ENCODE assay signal across 8 mouse cellular contexts in the genomic region with DNA sequence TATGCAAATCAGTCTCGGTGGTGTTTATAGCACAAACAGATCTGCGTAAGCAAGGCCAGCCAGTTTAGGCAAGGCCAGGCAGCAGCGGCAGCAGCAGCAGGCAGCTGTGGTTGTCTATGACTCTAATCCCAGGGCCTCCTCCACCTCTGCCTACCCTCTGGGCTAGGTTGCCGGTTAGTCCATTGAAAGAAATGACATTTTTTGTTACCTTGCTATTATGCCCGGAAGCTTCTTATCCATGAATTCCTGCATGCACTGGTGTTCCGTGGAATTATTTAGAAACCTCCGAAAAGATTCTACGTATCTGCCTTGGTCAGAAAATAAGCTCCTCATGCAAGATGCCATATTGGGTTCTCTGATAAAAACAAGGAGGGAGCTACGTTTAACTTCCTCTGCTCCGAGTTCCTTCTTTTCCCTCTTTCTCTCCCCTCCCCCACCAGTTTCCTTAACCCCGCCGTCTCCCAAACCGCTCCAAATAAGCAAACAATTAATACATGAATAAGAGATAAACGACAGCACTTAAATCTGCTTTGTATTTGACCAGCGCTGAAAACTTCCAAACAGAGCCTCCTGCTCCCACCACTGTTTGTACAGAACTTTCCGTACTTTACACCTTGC. TPM values are rescaled to one million over a fixed set of nuclear protein-coding genes. Genes with fewer than 3 reads are reported as not detected.
DNase-seq lines count a peak whose midpoint lies in the region; ATAC-seq and TF ChIP-seq lines count a peak whose summit lies in the region.

No protein-coding gene starts in this region.

- H3K36me3 ChIP-seq in embryonic facial prominence, embryonic 15.5 days = no peaks in the 10 kb centered on the region
- no peaks in the 10 kb centered on the region for H3K36me3 ChIP-seq in heart, embryonic 11.5 days (ENCODE audit: control insufficient read depth, insufficient read depth, low read length)
- no peaks in the 10 kb centered on the region for H3K36me3 ChIP-seq in kidney, embryonic 15.5 days
- H3K36me3 ChIP-seq in limb, embryonic 12.5 days = no peaks in the 10 kb centered on the region
- no peaks in the 10 kb centered on the region for H3K36me3 ChIP-seq in midbrain, embryonic 13.5 days
- H3K36me3 ChIP-seq in stomach, embryonic 16.5 days (ENCODE audit: control insufficient read depth, insufficient read depth, low read length) = no peaks in the 10 kb centered on the region

- H3K4me1 ChIP-seq in bone marrow macrophage, adult 2 months (ENCODE audit: control insufficient read depth, insufficient read depth, low read length) = no peaks in the 10 kb centered on the region
- no peaks in the 10 kb centered on the region for H3K4me1 ChIP-seq in embryonic facial prominence, embryonic 15.5 days
- no peaks in the 10 kb centered on the region for H3K4me1 ChIP-seq in heart, embryonic 11.5 days (ENCODE audit: control insufficient read depth, insufficient read depth, low read length)
- H3K4me1 ChIP-seq in kidney, embryonic 15.5 days = 0 out of 2 replicates have a peak, but pooled peaks cover 3% of the 10 kb centered on the region
- H3K4me1 ChIP-seq in limb, embryonic 12.5 days (replicated peaks) = peaks cover 4% of the 10 kb centered on the region; the same call in 1 of the 2 replicates
- peaks cover 14% of the 10 kb centered on the region for H3K4me1 ChIP-seq in midbrain, embryonic 13.5 days (replicated peaks)
- 0 out of 2 replicates have a peak, but pooled peaks cover 2% of the 10 kb centered on the region for H3K4me1 ChIP-seq in stomach, embryonic 16.5 days (ENCODE audit: control insufficient read depth, insufficient read depth, low read length)

- H3K27ac ChIP-seq in bone marrow macrophage, adult 2 months (ENCODE audit: insufficient read depth, low read depth, low read length) = peak overlapping the region; percentile 1; the same call in 1 of the 2 replicates
- no peak overlapping the region for H3K27ac ChIP-seq in embryonic facial prominence, embryonic 15.5 days (replicated peaks)
- H3K27ac ChIP-seq in heart, embryonic 11.5 days (ENCODE audit: low read depth, low read length) = no peak overlapping the region
- H3K27ac ChIP-seq in kidney, embryonic 15.5 days = no peak overlapping the region
- H3K27ac ChIP-seq in limb, embryonic 12.5 days = no peak overlapping the region
- H3K27ac ChIP-seq in midbrain, embryonic 13.5 days = no peak overlapping the region
- H3K27ac ChIP-seq in stomach, embryonic 16.5 days (ENCODE audit: low read length) = no peak overlapping the region

- H3K4me2 ChIP-seq in embryonic facial prominence, embryonic 15.5 days (replicated peaks) = peak overlapping the region; percentile 49
- H3K4me2 ChIP-seq in heart, embryonic 11.5 days = peak overlapping the region; percentile 61
- H3K4me2 ChIP-seq in kidney, embryonic 15.5 days = peak overlapping the region; percentile 58
- peak overlapping the region; percentile 56 for H3K4me2 ChIP-seq in limb, embryonic 12.5 days
- peak overlapping the region; percentile 53 for H3K4me2 ChIP-seq in midbrain, embryonic 13.5 days (replicated peaks)
- H3K4me2 ChIP-seq in stomach, embryonic 16.5 days (ENCODE audit: low read depth, low read length) = peak overlapping the region; percentile 58

- 10% methylated on average over 16 of the region's 16 CpGs for WGBS in embryonic facial prominence, embryonic 15.5 days
- 16% methylated on average over 16 of the region's 16 CpGs for WGBS in heart, embryonic 11.5 days (ENCODE audit: insufficient replicate concordance)
- 14% methylated on average over 16 of the region's 16 CpGs for WGBS in kidney, embryonic 15.5 days
- WGBS in limb, embryonic 12.5 days = 15% methylated on average over 16 of the region's 16 CpGs
- WGBS in midbrain, embryonic 13.5 days = 7% methylated on average over 16 of the region's 16 CpGs
- 7% methylated on average over 16 of the region's 16 CpGs for WGBS in stomach, embryonic 16.5 days

- peak overlapping the region; percentile 38 for H3K4me3 ChIP-seq in bone marrow macrophage, adult 2 months (ENCODE audit: insufficient read depth, low read length)
- H3K4me3 ChIP-seq in embryonic facial prominence, embryonic 15.5 days (replicated peaks) = peak overlapping the region; percentile 38
- peak overlapping the region; percentile 39 for H3K4me3 ChIP-seq in heart, embryonic 11.5 days (ENCODE audit: low read depth, low read length)
- peak overlapping the region; percentile 40 for H3K4me3 ChIP-seq in kidney, embryonic 15.5 days (replicated peaks)
- peak overlapping the region; percentile 34 for H3K4me3 ChIP-seq in limb, embryonic 12.5 days (replicated peaks)
- peak overlapping the region; percentile 42 for H3K4me3 ChIP-seq in midbrain, embryonic 13.5 days (replicated peaks)
- H3K4me3 ChIP-seq in stomach, embryonic 16.5 days (replicated peaks; ENCODE audit: low read length) = peak overlapping the region; percentile 46

- no peak for TF ChIP-seq CTCF in bone marrow macrophage, adult 2 months (IDR thresholded peaks at IDR 0.05; ENCODE audit: low read depth, low read length)

- no peaks in the 10 kb centered on the region for H3K27me3 ChIP-seq in embryonic facial prominence, embryonic 15.5 days
- H3K27me3 ChIP-seq in heart, embryonic 11.5 days (ENCODE audit: control insufficient read depth, insufficient read depth, low read length) = no peaks in the 10 kb centered on the region
- no peaks in the 10 kb centered on the region for H3K27me3 ChIP-seq in kidney, embryonic 15.5 days
- no peaks in the 10 kb centered on the region for H3K27me3 ChIP-seq in limb, embryonic 12.5 days
- H3K27me3 ChIP-seq in midbrain, embryonic 13.5 days = no peaks in the 10 kb centered on the region
- no peaks in the 10 kb centered on the region for H3K27me3 ChIP-seq in stomach, embryonic 16.5 days (ENCODE audit: control insufficient read depth, insufficient read depth, low read length)

- DNase-seq in MN1 (ENCODE audit: low spot score) = no peak

- no peak for TF ChIP-seq POLR2A in bone marrow macrophage, adult 2 months (IDR thresholded peaks at IDR 0.05; ENCODE audit: borderline replicate concordance, low read depth, low read length)

- no peak for ATAC-seq in embryonic facial prominence, embryonic 15.5 days (ENCODE audit: insufficient number of reproducible peaks, low FRiP score, low TSS enrichment, low read depth)
- ATAC-seq in heart, embryonic 11.5 days (replicated peaks; ENCODE audit: insufficient number of reproducible peaks, low FRiP score, low TSS enrichment) = no peak
- peak; percentile 40; the same call in 1 of the 2 replicates for ATAC-seq in kidney, embryonic 15.5 days (replicated peaks; ENCODE audit: low FRiP score)
- peak; percentile 66; the same call in 1 of the 2 replicates for ATAC-seq in limb, embryonic 12.5 days (ENCODE audit: insufficient number of reproducible peaks, insufficient read depth, low FRiP score, low TSS enrichment, low read depth)
- peak; percentile 96 for ATAC-seq in midbrain, embryonic 13.5 days
- no peak; the same call in 1 of the 2 replicates for ATAC-seq in stomach, embryonic 16.5 days (ENCODE audit: insufficient read depth, low FRiP score)

- no peaks in the 10 kb centered on the region for H3K9me3 ChIP-seq in embryonic facial prominence, embryonic 15.5 days (replicated peaks)
- no peaks in the 10 kb centered on the region for H3K9me3 ChIP-seq in heart, embryonic 11.5 days (replicated peaks; ENCODE audit: control insufficient read depth, low read length)
- no peaks in the 10 kb centered on the region for H3K9me3 ChIP-seq in kidney, embryonic 15.5 days (replicated peaks)
- H3K9me3 ChIP-seq in limb, embryonic 12.5 days = no peaks in the 10 kb centered on the region
- H3K9me3 ChIP-seq in midbrain, embryonic 13.5 days = no peaks in the 10 kb centered on the region
- no peaks in the 10 kb centered on the region for H3K9me3 ChIP-seq in stomach, embryonic 16.5 days (replicated peaks; ENCODE audit: control insufficient read depth, low read length)

- H3K9ac ChIP-seq in embryonic facial prominence, embryonic 15.5 days = peak overlapping the region; percentile 4; the same call in 1 of the 2 replicates
- peak overlapping the region; percentile 59 for H3K9ac ChIP-seq in heart, embryonic 11.5 days (ENCODE audit: low read depth, low read length)
- 0 out of 2 replicates have a peak overlapping the region, but pooled peaks have one; percentile 23 for H3K9ac ChIP-seq in kidney, embryonic 15.5 days
- H3K9ac ChIP-seq in limb, embryonic 12.5 days (replicated peaks) = no peak overlapping the region
- H3K9ac ChIP-seq in midbrain, embryonic 13.5 days (replicated peaks) = peak overlapping the region; percentile 49; the same call in 1 of the 2 replicates
- H3K9ac ChIP-seq in stomach, embryonic 16.5 days (ENCODE audit: low read length) = peak overlapping the region; percentile 45

RNA-seq across cellular contexts. Expression of gene Hnmt, which starts 0.6 kb away (rescaled TPM):
- 37.6 and 38.3 TPM in 2 replicates for polyA plus RNA-seq in bone marrow macrophage, adult 2 months (2012; ENCODE audit: insufficient read depth, insufficient read length, missing spikeins)
- polyA plus RNA-seq in embryonic facial prominence, embryonic 15.5 days (2015; fragmentation: Nextera tagmentation; extraction: Ambion mirVana) = 1.0 and 1.4 TPM in 2 replicates
- 3.6 and 5.7 TPM in 2 replicates for polyA plus RNA-seq in heart, embryonic 11.5 days (2014; fragmentation: Nextera tagmentation; extraction: Ambion mirVana)
- 1.5 and 2.0 TPM in 2 replicates for polyA plus RNA-seq in kidney, embryonic 15.5 days (2015; fragmentation: Nextera tagmentation; extraction: Ambion mirVana)
- 0.69 and 0.79 TPM in 2 replicates for polyA plus RNA-seq in limb, embryonic 12.5 days (2016; fragmentation: Nextera tagmentation; extraction: Ambion mirVana)
- polyA plus RNA-seq in midbrain, embryonic 13.5 days (2015; fragmentation: Nextera tagmentation; extraction: Ambion mirVana) = 2.4 and 2.5 TPM in 2 replicates
- polyA plus RNA-seq in stomach, embryonic 16.5 days (2015; fragmentation: Nextera tagmentation; extraction: Ambion mirVana) = 1.9 and 2.8 TPM in 2 replicates

RNA-seq across cellular contexts. Expression of gene Tbpl2, which starts 47.8 kb away (rescaled TPM):
- polyA plus RNA-seq in bone marrow macrophage, adult 2 months (2012; ENCODE audit: insufficient read depth, insufficient read length, missing spikeins) = not detected in 2 replicates
- polyA plus RNA-seq in embryonic facial prominence, embryonic 15.5 days (2015; fragmentation: Nextera tagmentation; extraction: Ambion mirVana) = not detected in 2 replicates
- not detected in 2 replicates for polyA plus RNA-seq in heart, embryonic 11.5 days (2014; fragmentation: Nextera tagmentation; extraction: Ambion mirVana)
- not detected in 2 replicates for polyA plus RNA-seq in kidney, embryonic 15.5 days (2015; fragmentation: Nextera tagmentation; extraction: Ambion mirVana)
- polyA plus RNA-seq in limb, embryonic 12.5 days (2016; fragmentation: Nextera tagmentation; extraction: Ambion mirVana) = not detected in 2 replicates
- not detected in 2 replicates for polyA plus RNA-seq in midbrain, embryonic 13.5 days (2015; fragmentation: Nextera tagmentation; extraction: Ambion mirVana)
- polyA plus RNA-seq in stomach, embryonic 16.5 days (2015; fragmentation: Nextera tagmentation; extraction: Ambion mirVana) = not detected in 2 replicates

Comparison
In these comparisons a context has a peak if more than half of its experiments do, and no peak if none do; other contexts are left out.
1. ATAC-seq: peak in kidney, embryonic 15.5 days (single experiment), limb, embryonic 12.5 days (single experiment) and midbrain, embryonic 13.5 days (single experiment); none in embryonic facial prominence, embryonic 15.5 days (single experiment), heart, embryonic 11.5 days (single experiment) and stomach, embryonic 16.5 days (single experiment).
2. Peak in every context shown above with its lines, with median percentiles within 50 percentile points of each other: H3K4me3 ChIP-seq and H3K4me2 ChIP-seq.